Mouse (Mus musculus): ENCODE measurements around the gene Ddx39. TPM values are rescaled to one million over a fixed set of nuclear protein-coding genes. Genes with fewer than 3 reads are reported as not detected.
A peak's percentile ranks its signal among the peaks of the same experiment; 100 is the strongest.

Gene Ddx39
- 10 to 100 TPM; 17.9 to 19.2 TPM for total RNA-seq (2021)
- long read RNA-seq, experiment 1, transcript Ddx39-201 (11 exons, 1,656 nt): major isoform, 21 of 36 reads
- long read RNA-seq, experiment 1, partial matches to known transcripts: 0 of 36 reads
- long read RNA-seq, experiment 1, other reads (novel, unspliced or antisense): 8 of 36 reads
- long read RNA-seq, experiment 2, transcript Ddx39-201 (11 exons, 1,656 nt): major isoform, 32 of 53 reads
- long read RNA-seq, experiment 2, transcript Ddx39-202 (11 exons, 1,794 nt): minor isoform, 6 of 53 reads
- long read RNA-seq, experiment 2, partial matches to known transcripts: 5 of 53 reads
- long read RNA-seq, experiment 2, other reads (novel, unspliced or antisense): 6 of 53 reads

DNA sequence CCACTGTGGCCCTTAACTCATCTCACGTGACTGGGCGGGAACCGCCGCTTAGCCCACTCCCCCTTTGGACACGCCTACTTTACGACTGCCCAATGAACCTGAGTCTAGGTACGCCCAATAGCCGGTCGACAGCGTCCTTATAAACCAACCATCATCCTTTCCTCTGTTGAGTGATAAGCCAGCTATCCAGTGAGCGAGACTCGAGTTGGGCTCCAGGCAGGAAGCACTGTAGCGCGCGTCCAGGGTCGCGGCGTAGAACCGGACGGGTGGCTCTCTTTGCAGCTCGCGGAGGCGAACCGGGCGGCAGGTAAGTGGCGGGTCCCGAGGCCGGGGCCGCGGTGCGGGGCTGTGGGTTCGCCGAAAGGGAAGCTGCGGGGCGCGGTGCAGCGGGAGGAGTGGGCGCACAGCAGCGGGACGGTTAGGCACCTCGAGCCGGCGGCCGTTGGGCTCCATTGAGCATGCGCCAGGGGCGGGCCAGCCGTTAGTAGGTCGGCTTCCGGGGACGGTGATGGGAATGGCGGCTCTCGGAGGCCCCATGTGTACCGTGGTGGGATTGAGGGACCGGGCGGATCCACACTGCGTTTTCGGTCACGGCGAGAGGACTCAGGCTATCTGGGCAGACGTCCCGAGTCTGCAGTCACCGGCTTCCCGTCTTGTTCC, at the start of gene Ddx39:
TSS of gene Ddx39 (plus strand) at position 147 of the 660 bp plus-strand sequence.
- peak; percentile 98 for DNase-seq (ENCODE audit: low spot score in 2 of 2)

DNA sequence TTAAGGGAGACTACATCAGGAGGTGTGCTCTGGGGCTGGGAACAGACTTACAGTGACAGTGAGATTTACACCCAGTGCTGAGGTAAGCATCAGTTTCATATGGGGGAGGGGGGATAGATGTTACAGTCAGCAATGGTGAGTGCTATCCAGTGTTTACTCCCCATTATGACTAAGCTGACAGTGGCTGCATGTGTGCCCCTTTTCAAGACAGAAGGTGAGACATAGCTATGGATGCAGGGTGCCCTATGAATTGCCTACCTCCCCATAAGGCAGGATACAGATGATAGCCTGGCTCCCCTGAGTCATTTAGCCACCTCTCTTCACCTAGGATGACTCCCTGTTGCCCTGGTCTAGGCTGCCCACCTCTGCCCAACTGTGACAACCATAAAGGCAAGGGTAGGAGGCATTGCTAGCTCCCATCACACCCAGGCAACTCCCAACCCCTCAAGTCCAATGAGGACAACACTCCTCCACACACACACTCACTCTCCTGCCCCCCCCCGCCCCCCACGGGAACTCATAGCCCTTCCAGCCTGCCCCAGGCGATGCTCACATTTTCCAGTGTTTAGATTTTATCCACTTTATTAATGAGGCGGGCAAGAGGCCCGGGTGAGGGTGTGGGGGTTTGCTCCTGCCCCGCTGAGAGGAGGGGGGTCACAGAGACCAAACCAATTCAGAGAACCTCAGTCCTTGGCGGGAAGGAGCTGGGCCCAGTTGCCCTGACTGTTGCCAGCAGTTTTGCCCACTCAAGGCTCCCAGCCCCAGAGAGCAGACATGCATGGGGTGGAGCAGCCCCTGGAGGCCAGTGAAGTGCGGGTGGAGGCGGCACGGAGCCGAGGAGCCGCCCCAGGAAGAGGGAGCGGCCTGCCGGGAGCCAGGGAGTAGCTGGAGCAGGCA, 48.8 kb upstream of the Ddx39 start, which contains the start of gene Ptger1:
TSS of gene Ptger1 (plus strand) at position 710 of the 897 bp plus-strand sequence.
- DNase-seq (ENCODE audit: low spot score in 2 of 2): peak; percentile 34 to 37

DNA sequence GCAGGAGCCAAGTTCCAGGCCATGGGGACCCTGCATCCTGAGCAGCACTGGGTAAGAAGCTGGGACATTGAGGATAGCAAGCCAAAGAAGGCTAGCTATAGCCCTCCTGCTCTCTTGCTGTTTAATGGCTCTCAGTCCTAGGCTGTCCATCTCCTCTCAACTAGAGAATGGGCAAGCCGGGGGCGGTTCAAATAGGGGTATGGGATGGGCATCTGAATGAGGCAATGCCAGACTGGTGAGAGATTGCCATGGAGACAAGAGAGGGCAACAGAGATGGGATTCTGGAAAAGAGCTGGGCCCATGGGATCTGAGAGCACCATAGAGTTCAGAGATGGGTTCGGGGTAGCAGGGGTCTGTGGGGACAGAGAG, 48.1 kb upstream of the Ddx39 start:
- no peak for DNase-seq (ENCODE audit: low spot score in 2 of 2)

DNA sequence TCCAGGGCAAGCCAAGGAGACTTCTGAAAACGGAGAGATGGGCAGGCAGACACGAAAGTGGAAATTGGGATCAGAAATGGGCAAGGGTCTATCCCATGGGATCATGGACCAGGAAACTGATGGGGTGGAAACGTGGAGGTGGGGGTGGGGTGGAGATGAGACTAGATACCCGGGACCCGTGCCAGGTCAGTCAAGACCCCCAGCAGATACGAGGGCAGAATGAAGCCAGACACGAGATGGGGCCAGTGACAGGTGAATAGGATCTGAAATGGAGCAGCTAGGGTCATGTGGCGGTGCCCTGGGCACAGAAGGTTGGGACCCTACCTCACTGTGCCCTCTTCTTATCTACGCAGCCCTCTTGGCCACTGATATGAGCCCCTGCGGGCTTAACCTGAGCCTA, 47.5 kb upstream of the Ddx39 start:
- no peak for DNase-seq (ENCODE audit: low spot score in 2 of 2)

DNA sequence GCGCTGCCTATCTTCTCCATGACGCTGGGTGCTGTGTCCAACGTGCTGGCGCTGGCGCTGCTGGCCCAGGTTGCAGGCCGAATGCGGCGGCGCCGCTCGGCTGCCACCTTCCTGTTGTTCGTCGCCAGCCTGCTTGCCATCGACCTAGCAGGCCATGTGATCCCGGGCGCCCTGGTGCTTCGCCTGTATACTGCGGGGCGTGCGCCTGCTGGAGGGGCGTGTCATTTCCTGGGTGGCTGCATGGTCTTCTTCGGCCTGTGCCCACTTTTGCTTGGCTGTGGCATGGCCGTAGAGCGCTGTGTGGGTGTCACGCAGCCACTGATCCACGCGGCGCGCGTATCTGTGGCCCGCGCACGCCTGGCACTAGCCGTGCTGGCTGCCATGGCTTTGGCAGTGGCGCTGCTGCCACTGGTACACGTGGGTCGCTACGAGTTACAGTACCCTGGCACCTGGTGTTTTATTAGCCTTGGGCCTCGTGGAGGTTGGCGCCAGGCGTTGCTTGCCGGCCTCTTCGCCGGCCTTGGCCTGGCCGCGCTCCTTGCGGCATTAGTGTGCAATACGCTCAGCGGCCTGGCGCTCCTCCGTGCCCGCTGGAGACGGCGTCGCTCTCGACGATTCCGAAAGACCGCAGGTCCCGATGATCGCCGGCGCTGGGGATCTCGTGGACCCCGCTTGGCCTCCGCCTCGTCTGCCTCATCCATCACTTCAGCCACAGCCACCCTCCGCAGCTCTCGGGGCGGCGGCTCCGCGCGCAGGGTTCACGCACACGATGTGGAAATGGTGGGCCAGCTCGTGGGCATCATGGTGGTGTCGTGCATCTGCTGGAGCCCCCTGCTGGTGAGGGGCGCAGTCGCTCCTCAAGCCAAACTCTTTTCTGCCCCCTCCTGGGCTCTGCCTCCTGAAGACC, 46.7 kb upstream of the Ddx39 start:
- peak; percentile 72 to 83 for DNase-seq (ENCODE audit: low spot score in 2 of 2)

DNA sequence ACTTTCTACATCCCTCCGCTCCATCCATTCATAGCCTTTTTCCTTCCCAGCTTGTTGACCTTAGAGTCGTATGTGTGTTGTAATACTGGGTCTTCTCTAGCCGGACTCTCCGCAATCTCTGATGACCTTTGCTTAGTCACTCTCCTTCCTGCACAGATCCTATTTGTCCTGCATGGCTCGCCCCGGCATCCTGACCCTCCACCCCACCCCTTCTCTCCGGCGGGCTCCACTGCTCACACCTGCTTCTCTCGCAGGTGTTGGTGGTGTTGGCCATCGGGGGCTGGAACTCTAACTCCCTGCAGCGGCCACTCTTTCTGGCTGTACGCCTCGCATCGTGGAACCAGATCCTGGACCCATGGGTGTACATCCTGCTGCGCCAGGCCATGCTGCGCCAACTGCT, 46.0 kb upstream of the Ddx39 start:
- peak in 1 of 2 experiments; percentile 25 for DNase-seq (ENCODE audit: low spot score in 2 of 2)

DNA sequence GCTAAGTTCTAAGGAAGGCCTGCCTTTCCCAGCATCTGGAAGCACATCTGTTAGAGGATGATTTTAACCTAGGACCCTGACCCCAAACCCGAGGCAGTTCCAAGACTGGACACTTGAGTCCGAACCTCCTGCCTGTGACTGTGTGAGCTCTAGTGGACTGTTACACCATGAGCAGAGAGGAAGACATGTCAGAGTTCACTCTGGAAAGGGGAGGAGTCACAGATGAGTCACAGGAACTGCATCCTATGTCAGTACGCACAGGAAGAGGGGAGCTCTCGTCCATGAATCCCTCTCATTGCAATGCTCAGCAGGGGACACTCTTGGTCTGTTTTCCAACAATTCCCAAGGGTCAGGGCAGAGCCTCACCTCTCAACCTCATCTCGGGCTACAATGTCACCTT, 42.0 kb upstream of the Ddx39 start:
- no peak for DNase-seq (ENCODE audit: low spot score in 2 of 2)

DNA sequence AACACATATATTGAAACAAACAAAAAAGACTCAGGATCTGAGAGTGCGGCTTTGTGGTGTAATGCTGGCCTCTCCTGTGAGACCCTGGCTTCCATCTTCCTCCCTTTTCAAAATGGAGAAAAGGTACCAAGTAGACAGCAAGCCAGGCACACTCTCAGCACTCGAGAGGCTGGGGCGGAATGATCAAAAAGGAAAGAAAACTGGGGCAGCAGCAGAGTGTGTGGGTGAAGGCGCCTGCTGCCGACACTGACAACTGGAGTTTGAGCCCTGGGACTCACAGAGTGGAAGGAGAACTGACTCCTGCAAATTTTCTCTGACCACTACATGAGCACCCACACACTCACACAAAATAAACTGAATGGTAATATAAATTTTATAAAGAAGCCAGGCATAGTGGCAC, 40.5 kb upstream of the Ddx39 start:
- no peak for DNase-seq (ENCODE audit: low spot score in 2 of 2)

DNA sequence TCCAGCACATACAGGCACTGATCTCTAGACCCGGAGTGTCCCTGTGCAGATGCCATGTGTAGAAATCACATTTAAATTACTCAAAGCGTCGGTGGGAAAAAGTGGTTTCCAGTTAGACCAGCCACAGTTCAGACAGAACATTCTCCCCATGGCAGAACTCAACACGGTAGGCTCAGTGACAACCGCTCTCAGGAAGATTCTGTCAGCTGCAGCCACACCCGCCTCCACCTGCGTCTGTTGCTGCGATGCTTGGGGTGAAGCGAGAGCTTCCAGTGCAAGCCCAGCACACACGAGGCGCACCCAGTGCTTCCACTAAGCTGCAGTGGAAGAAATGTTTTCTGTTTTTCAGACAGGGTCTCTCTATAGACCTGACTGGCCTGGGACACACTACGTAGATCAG, 35.1 kb upstream of the Ddx39 start:
- no peak for DNase-seq (ENCODE audit: low spot score in 2 of 2)

DNA sequence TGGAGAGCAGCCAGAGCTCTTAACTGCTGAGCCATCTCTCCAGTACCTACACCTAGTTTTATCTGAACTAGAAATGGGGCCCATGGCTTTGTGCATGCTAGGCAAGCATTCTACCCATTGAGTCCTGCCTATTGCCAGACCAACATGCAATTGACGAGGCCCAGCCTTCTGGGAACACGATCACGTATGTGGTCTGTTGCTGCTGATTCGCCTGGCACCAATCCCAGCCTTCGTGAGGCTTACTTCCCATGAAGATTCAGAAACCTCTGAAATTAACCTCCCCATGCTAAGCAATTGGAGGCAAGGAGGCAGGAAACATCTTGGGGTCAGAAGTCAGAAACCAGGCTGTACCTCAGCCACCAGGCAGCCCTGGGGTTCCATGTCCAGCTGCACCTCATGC, 34.4 kb upstream of the Ddx39 start:
- no peak for DNase-seq (ENCODE audit: low spot score in 2 of 2)

DNA sequence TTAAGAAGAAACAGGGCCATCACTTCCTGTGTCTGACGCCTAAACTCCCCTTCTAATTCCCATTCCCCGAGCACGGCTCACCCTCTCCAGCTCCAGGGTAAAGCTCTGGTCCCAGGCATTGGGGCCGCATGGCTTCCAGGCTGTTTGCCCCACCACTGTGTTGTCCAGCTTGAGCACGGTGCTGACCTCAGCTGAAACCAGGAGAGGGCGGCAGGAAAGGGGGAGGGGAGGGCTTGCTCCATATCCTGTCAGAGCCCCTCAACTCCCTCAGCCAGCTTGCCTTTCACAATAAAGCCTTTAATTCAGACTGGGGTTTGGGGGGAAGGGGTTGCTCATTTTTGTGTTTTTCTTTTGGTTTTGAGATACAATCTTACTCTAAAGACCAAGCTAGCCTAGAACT, 33.9 kb upstream of the Ddx39 start:
- DNase-seq (ENCODE audit: low spot score in 2 of 2): no peak

DNA sequence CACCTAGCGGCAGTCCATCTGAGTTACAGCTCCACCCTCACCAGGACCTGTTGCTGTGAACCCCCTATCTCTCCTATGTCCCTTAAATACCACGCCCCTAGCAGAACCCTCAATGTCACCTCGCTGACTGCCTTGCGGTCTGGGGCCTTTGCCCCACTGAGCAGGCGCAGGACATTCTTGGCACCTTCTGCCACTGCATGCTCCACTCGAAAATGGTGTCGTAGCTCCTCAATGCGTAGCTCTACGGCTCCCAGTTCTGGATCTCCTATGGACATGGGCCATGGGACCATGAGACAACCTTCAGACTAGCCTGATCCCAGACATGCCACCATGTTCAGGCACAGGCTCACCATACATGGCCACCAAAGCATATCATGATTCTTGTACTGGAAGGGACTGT, 30.5 kb upstream of the Ddx39 start:
- DNase-seq (ENCODE audit: low spot score in 2 of 2): no peak

DNA sequence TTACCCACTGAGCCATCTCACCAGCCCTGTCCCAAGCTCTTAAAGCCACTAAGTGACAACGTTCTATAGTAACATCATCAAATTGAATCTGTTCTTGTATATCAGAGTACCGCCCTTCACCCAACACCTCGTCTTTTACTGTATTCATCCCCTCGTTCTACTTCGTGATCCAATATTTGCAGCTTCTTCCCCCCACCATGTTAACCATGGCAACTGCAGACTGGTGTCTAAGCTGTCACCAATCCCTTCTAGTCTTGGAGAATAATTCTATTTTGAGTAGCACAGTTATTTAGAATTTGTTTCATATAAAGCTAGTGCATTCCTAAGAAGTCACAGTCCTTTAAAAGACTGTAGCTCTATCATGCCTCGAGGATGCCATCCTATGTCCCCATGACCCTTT, 25.7 kb upstream of the Ddx39 start:
- DNase-seq (ENCODE audit: low spot score in 2 of 2): no peak

DNA sequence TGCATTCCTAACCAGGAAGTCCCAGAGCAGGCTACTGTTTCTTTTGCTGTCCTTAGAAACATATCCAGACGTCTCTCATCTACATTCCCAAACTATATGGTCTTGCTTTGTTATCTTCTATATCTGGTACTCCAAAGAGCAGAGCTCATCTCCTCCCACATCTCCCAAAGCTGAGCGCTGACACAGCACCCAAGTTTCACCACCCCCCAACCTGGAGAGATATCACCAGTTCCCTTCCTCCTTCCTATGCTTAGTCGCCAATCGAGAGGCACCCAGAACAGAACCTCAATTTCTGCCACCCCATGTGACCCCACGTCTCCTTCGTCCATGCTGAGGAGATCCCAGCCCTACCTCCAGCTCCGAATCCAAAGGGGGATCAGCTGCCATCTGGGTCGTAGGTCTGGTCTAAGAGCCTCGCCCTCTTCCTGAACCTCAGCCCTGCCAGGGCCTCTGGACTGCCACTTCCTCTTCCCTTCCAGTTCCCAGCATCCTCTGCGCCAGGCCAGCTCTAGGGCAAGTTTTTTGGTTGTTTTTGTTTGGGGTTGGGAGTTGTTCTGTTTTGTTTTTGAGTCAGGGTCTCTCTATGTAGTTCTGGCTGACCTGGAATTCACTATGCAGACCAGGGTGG, 21.3 kb upstream of the Ddx39 start:
- DNase-seq (ENCODE audit: low spot score in 2 of 2): no peak

DNA sequence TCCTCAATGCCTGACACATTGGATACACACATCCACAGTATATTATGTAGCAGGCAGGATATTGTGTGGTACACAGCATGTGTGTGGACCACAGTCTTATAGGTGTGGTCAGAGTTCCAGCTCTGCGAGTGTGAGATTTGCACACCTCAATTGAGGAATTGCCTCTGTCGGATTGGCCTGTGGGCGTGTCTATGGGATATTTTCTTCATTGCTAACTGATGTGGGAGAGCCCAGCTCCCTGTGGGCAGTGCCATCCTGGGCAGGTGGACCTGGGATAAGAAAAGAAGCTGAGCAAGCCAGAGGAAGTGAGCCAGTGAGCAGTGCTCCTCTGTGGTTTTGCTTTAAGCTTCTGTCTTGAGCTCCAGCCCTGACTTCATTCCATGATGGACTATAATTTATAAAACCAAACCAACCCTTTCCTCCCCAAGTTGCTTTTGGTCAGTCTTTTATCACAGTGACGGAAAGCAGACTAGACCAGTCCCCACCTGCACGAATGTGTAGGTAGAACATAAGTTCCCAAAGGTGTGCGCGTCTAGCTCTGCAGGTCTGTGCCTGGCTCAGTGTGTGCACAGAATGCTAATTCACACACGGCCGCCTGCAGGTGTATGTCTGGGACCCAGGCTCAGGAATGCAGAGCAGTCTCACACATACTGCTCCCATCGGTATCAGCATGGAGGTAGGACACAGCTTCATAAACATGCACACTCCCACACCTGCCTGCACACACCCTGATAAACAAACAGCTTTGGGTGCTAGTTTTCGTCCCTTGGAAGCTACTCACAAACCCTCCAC, 20.4 kb upstream of the Ddx39 start:
- DNase-seq (ENCODE audit: low spot score in 2 of 2): no peak

DNA sequence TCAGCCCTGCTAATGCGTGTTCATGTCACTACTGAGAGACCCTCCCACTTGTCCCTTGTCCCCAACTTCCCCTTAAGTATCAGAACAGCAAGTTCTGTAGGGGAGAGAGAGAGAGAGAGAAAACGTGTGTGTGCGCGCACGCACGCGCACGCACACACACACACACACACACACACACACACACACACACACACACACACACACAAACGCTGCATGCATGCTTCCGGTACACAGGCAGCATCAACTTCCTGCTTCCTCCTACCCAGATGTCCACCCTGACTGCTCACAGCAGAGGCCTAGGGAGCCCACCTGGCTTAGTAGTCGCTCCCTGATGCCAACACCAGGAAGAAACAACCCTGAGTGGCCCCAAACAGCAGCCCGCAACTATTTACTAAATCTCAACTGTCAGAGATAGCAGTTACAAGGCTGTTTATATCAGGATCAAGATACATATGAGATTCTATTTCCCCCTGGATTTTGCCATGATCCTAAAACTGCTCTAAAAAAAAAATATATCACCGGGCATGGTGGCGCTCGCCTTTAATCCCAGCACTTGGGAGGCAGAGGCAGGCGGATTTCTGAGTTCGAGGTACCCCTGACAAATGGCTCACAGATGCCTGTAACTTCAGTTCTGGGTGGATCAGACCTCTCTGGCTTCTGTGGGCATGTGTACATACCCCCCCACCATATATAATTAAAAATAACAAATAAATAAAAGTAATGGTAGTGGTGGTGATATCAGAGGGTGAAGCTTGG, 19.4 kb upstream of the Ddx39 start:
- DNase-seq (ENCODE audit: low spot score in 2 of 2): no peak

DNA sequence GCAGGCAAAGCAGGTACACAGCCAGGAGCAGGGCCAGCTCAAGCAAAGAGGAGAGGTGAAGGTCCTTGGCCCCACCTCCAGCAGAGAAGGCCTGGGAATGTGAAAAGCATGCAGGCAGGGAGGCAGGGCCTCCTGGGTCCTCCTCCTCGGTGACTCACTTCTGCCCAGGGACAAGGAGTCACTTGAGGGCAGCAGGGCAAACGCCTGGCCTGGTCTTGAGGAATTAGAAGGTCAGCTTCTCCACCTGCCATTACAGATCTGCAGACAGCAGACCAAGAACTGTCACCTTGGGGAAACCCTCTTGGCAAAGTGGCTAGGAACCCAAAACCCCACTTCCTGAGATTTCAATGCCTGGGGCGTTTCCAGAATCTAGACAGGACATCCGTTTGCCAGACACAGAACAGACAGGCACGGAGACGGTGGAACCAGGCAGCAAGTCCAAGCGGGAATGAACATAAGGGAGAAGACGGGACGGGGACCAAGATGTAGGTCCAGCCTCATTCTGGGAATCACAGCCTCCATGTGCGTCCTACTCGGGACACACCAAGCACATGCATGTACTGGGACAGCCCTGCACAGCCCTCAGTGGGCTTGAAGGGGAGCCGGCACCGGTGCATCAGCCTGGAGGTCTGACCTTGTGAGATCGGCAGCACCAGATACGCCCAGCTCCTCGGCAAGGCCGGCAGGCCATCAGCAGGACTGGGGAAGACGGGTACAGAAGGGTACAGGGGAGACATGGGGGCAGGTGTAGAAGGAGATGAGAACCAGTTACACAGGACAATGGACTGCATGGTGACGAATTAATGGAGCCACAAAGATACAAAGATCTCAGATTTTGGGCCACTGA, 17.4 kb upstream of the Ddx39 start:
- no peak for DNase-seq (ENCODE audit: low spot score in 2 of 2)

DNA sequence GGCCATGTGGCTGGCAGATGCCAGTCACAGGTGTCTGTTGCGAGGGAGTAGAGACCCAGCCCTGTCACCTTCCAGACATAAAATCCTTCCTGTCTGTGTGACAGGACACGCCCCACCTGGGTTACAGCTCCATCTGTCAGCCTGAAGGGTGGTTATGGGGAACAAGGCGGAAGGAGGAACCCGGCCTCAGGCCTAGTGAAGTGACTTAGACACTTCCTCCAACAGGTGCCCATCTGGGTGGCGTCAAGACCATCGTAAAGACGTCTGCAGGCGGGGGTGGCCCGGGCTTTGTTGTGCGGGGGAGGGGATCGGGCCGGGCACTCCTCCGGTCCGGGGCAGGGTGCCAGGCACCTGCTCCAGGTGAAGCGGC, 16.7 kb upstream of the Ddx39 start:
- peak in 1 of 2 experiments; percentile 31 for DNase-seq (ENCODE audit: low spot score in 2 of 2)

All from layer of hippocampus, postnatal 14 days (tissue).